Mouse (Mus musculus) adrenal gland, postnatal 25 days (tissue): Measurements from ENCODE around the gene Sh3pxd2a. TPM values are rescaled to one million over a fixed set of nuclear protein-coding genes. Genes with fewer than 3 reads are reported as not detected.

ENCODE experiments used
- DNase-seq: peaks from one replicate; pipeline ENCODE4 v3.0.0; 2021; ENCODE audit warnings: mixed read lengths
- long read RNA-seq: library from polyadenylated mRNA; stranded (forward); transcript quantifications from one replicate; pipeline ENCODE4 v2.0.0, GENCODE M21; 2021
- total RNA-seq: library from RNA; stranded (reverse); gene quantifications from 2 replicates; pipeline ENCODE4 v1.2.3, GENCODE M21; 2021

Gene Sh3pxd2a
- total RNA-seq, result 36.2 and 41.6 TPM in 2 replicates
- long read RNA-seq, partial matches to known transcripts, result 1 of 9 reads
- long read RNA-seq, other reads (novel, unspliced or antisense), result 8 of 9 reads

GRCm38 (mm10) chr19:47464304-47465241 is at the start of gene Sh3pxd2a:
TSS of gene Sh3pxd2a (minus strand) at chr19:47464401.
- peak; percentile 58 for DNase-seq

- DNase-seq, result no peak
These were observed 49.4 kb upstream of the Sh3pxd2a start for GRCm38 (mm10) chr19:47513618-47513897.

- DNase-seq, result no peak
These were observed 48.8 kb upstream of the Sh3pxd2a start for GRCm38 (mm10) chr19:47512794-47513617.

GRCm38 (mm10) chr19:47511958-47512357 is 47.8 kb upstream of the Sh3pxd2a start:
- DNase-seq, result no peak

- DNase-seq, result no peak
These were observed 47.1 kb upstream of the Sh3pxd2a start for GRCm38 (mm10) chr19:47511294-47511675.

- DNase-seq, result no peak
These were observed 46.5 kb upstream of the Sh3pxd2a start for GRCm38 (mm10) chr19:47510473-47511293.

GRCm38 (mm10) chr19:47510135-47510472 is 45.9 kb upstream of the Sh3pxd2a start:
- DNase-seq, result no peak

- no peak for DNase-seq
These were observed 44.6 kb upstream of the Sh3pxd2a start for GRCm38 (mm10) chr19:47508771-47509281.

- no peak for DNase-seq
These were observed 44.0 kb upstream of the Sh3pxd2a start for GRCm38 (mm10) chr19:47508191-47508590.

- DNase-seq, result peak; percentile 64
These were observed 43.2 kb upstream of the Sh3pxd2a start for GRCm38 (mm10) chr19:47507128-47508121.

GRCm38 (mm10) chr19:47503625-47504024 is 39.4 kb upstream of the Sh3pxd2a start:
- no peak for DNase-seq

GRCm38 (mm10) chr19:47502563-47502962 is 38.4 kb upstream of the Sh3pxd2a start:
- DNase-seq, result no peak

- no peak for DNase-seq
These were observed 36.3 kb upstream of the Sh3pxd2a start for GRCm38 (mm10) chr19:47500389-47501011.

GRCm38 (mm10) chr19:47499841-47500240 is 35.6 kb upstream of the Sh3pxd2a start:
- DNase-seq, result no peak

- no peak for DNase-seq
These were observed 34.7 kb upstream of the Sh3pxd2a start for GRCm38 (mm10) chr19:47498942-47499341.

- no peak for DNase-seq
These were observed 33.5 kb upstream of the Sh3pxd2a start for GRCm38 (mm10) chr19:47497736-47498135.

- DNase-seq, result no peak
These were observed 33.1 kb upstream of the Sh3pxd2a start for GRCm38 (mm10) chr19:47497313-47497712.

- DNase-seq, result no peak
These were observed 29.1 kb upstream of the Sh3pxd2a start for GRCm38 (mm10) chr19:47493017-47493997.

- no peak for DNase-seq
These were observed 28.2 kb upstream of the Sh3pxd2a start for GRCm38 (mm10) chr19:47492422-47492821.
